Mouse (Mus musculus) intestine, postnatal 0 days (tissue): Measurements from ENCODE around the gene Myg1. TPM values are rescaled to one million over a fixed set of nuclear protein-coding genes. Genes with fewer than 3 reads are reported as not detected.
A peak's percentile ranks its signal among the peaks of the same experiment; 100 is the strongest.

Source experiments
- ATAC-seq: fragments of 200-750 bp; cut with Nextera tagmentation; 2 replicates; pipeline ENCODE4 v1.8.0; 2017; ENCODE audit warnings: mild to moderate bottlenecking, moderate TSS enrichment, moderate library complexity
- H3K27ac ChIP-seq: fragments of 300-500 bp; sonication (generic); 2 replicates; pipeline ENCODE4 v1.5.1; 2014; ENCODE audit warnings: mild to moderate bottlenecking, low read depth, low read length, moderate library complexity
- H3K27me3 ChIP-seq: fragments of 300-500 bp; sonication (generic); replicated peaks from 2 replicates; pipeline ENCODE4 v1.6.1; 2014; ENCODE audit warnings: low read length, mixed read lengths; ENCODE audit not compliant: control insufficient read depth, insufficient read depth
- H3K36me3 ChIP-seq: fragments of 300-500 bp; sonication (generic); 2 replicates; pipeline ENCODE4 v1.6.1; 2014; ENCODE audit warnings: mild to moderate bottlenecking, moderate library complexity; ENCODE audit not compliant: control insufficient read depth, insufficient read depth
- H3K4me1 ChIP-seq: fragments of 300-500 bp; sonication (generic); replicated peaks from 2 replicates; pipeline ENCODE4 v1.6.1; 2014; ENCODE audit warnings: antibody characterized with exemption, low read length, mixed read lengths; ENCODE audit not compliant: control insufficient read depth, insufficient read depth
- H3K4me2 ChIP-seq: fragments of 300-500 bp; sonication (generic); replicated peaks from 2 replicates; pipeline ENCODE4 v1.6.1; 2014; ENCODE audit warnings: low read depth, mild to moderate bottlenecking, moderate library complexity
- H3K4me3 ChIP-seq: fragments of 300-500 bp; sonication (generic); 2 replicates; pipeline ENCODE4 v1.5.1; 2014; ENCODE audit warnings: low read depth, low read length
- H3K9ac ChIP-seq: fragments of 300-500 bp; sonication (generic); 2 replicates; pipeline ENCODE4 v1.6.1; 2014; ENCODE audit warnings: mild to moderate bottlenecking, low read depth, low read length
- H3K9me3 ChIP-seq: fragments of 300-500 bp; sonication (generic); 2 replicates; pipeline ENCODE4 v1.6.1; 2016; ENCODE audit warnings: mixed run types; ENCODE audit not compliant: control insufficient read depth
- CTCF ChIP-seq: sonication (generic); IDR thresholded peaks from 2 replicates; pipeline ENCODE4 v1.5.1; 2016; ENCODE audit warnings: low read depth, mild to moderate bottlenecking, control low read depth, antibody characterized with exemption, moderate library complexity
- WGBS: fragments of 180-500 bp; shearing (Covaris S2); extraction: QIAGEN DNeasy Blood & Tissue Kit; methylation state at CpG from one replicate; pipeline ENCODE4 v1.1.7; 2014; 5-methylcytosine and 5-hydroxymethylcytosine counted together
- polyA plus RNA-seq: library from polyadenylated mRNA; unstranded; fragments of >200 nt; fragmentation: Nextera tagmentation; extraction: Ambion mirVana; gene quantifications from 2 replicates; pipeline ENCODE4 v1.2.1, GENCODE M21; 2015

Gene Myg1
- polyA plus RNA-seq, 1 experiment from 2014 or later: 41.5 TPM

GRCm38 (mm10) chr15:102358834-102359233 lies 27.3 kb downstream of the Myg1 start:
- Histone ChIP-seq H3K9me3 (no peaks in the 10 kb centered on the region), H3K4me3 (no peak overlapping the region), H3K4me2 (no peak overlapping the region), H3K9ac (no peak overlapping the region), H3K4me1 (no peaks in the 10 kb centered on the region), H3K27me3 (peaks cover 55% of the 10 kb centered on the region), H3K36me3 (no peaks in the 10 kb centered on the region), H3K27ac (no peak overlapping the region)
- 32% methylated on average over 5 of the region's 5 CpGs for WGBS
- ATAC-seq: no peak
- TF ChIP-seq CTCF: no peak

GRCm38 (mm10) chr15:102362648-102363047 lies 31.1 kb downstream of the Myg1 start:
- WGBS: 23% methylated on average over 14 of the region's 14 CpGs
- no peaks in the 10 kb centered on the region for H3K4me1 ChIP-seq
- peak overlapping the region; percentile 43 for H3K4me2 ChIP-seq
- H3K36me3 ChIP-seq: no peaks in the 10 kb centered on the region
- H3K27me3 ChIP-seq: peaks cover 34% of the 10 kb centered on the region
- no peak overlapping the region for H3K27ac ChIP-seq
- ATAC-seq: no peak
- TF ChIP-seq CTCF: no peak
- H3K9ac ChIP-seq: no peak overlapping the region
- H3K4me3 ChIP-seq: no peak overlapping the region
- H3K9me3 ChIP-seq: no peaks in the 10 kb centered on the region

GRCm38 (mm10) chr15:102364678-102365077 lies 33.2 kb downstream of the Myg1 start:
- H3K27ac ChIP-seq: no peak overlapping the region
- H3K9me3 ChIP-seq: no peaks in the 10 kb centered on the region
- no peaks in the 10 kb centered on the region for H3K4me1 ChIP-seq
- no peaks in the 10 kb centered on the region for H3K36me3 ChIP-seq
- TF ChIP-seq CTCF: no peak
- no peak overlapping the region for H3K4me2 ChIP-seq
- no peak overlapping the region for H3K9ac ChIP-seq
- 97% methylated on average over 1 of the region's 1 CpGs for WGBS
- no peak overlapping the region for H3K4me3 ChIP-seq
- H3K27me3 ChIP-seq: peaks cover 15% of the 10 kb centered on the region; the same call in 1 of the 2 replicates
- no peak for ATAC-seq

GRCm38 (mm10) chr15:102366238-102366637 lies 34.7 kb downstream of the Myg1 start:
- TF ChIP-seq CTCF: no peak
- ATAC-seq: no peak
- 18% methylated on average over 7 of the region's 7 CpGs for WGBS
- Histone ChIP-seq H3K4me1 (no peaks in the 10 kb centered on the region), H3K9ac (no peak overlapping the region), H3K4me3 (peak overlapping the region; percentile 11; the same call in 1 of the 2 replicates), H3K36me3 (no peaks in the 10 kb centered on the region), H3K4me2 (peak overlapping the region; percentile 37), H3K27me3 (peaks cover 10% of the 10 kb centered on the region; the same call in 1 of the 2 replicates), H3K27ac (no peak overlapping the region), H3K9me3 (no peaks in the 10 kb centered on the region)

- H3K4me1 ChIP-seq: no peaks in the 10 kb centered on the region
- H3K9me3 ChIP-seq: no peaks in the 10 kb centered on the region
- peak within 1 kb of the TSS; percentile 11; the same call in 1 of the 2 replicates for H3K4me3 ChIP-seq
- WGBS: 6% methylated on average over 15 of the region's 15 CpGs
- H3K9ac ChIP-seq: no peak within 1 kb of the TSS
- no peak within 1 kb of the TSS for H3K27ac ChIP-seq
- no peaks in the 10 kb centered on the region for H3K36me3 ChIP-seq
- ATAC-seq: no peak
- no peak for TF ChIP-seq CTCF
- H3K4me2 ChIP-seq: peak within 1 kb of the TSS; percentile 37
- peaks cover 10% of the 10 kb centered on the region; the same call in 1 of the 2 replicates for H3K27me3 ChIP-seq
These were observed 35.3 kb downstream of the Myg1 start, which contains the start of gene Sp7 for GRCm38 (mm10) chr15:102366733-102367344. Sp7 (minus strand) TSS chr15:102367182.

- H3K27me3 ChIP-seq: no peaks in the 10 kb centered on the region; the same call in 1 of the 2 replicates
- H3K9ac ChIP-seq: no peak overlapping the region
- H3K4me2 ChIP-seq: no peak overlapping the region
- no peak overlapping the region for H3K27ac ChIP-seq
- no peak overlapping the region for H3K4me3 ChIP-seq
- no peak for TF ChIP-seq CTCF
- H3K9me3 ChIP-seq: no peaks in the 10 kb centered on the region
- H3K4me1 ChIP-seq: no peaks in the 10 kb centered on the region
- ATAC-seq: no peak
- 20% methylated on average over 13 of the region's 13 CpGs for WGBS
- no peaks in the 10 kb centered on the region for H3K36me3 ChIP-seq
These were observed 38.5 kb downstream of the Myg1 start for GRCm38 (mm10) chr15:102369972-102370371.
